Mouse (Mus musculus): ENCODE measurements around the gene Zfp385b.
A peak's percentile ranks its signal among the peaks of the same experiment; 100 is the strongest.

The Zfp385b gene

DNA sequence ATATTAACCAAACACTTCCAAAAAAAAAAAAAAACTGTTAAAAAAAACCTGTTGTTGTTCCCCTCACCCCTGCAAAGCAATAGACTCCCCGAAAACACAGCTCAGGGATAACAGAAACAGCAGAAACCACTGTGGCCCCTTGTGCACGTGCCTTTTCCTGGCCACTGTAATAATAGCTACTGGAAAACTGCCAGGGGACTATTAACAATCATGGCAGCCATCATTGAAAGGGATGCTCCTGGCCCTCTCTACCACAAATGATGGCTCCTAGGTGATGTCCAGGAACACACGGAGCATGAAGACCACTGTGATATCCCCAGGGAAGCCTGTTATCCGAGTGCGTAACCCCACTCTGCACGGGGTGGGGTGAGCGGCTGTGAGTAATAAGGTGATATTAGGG, 304.4 kb downstream of the Zfp385b start:
- no peak for DNase-seq

DNA sequence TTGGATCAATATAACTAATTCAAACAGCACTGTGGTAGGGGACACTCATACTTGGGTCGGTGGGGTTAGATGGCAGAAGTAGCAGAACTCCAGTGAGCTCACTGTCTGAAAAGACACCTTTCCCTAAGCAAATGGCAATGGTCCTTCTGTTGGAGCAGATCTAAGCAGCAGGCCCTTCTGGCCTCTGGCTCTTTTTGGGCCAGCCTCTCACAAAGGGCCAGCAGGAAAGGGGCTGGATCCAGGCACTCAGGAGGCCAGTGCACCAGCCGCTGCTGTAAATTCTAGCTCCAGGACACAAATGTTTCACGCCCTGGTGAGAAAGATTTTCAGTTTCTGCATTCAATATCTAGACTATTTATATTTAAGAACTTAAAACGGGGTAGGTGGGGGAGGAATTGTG, 305.0 kb downstream of the Zfp385b start:
- no peak for DNase-seq

DNA sequence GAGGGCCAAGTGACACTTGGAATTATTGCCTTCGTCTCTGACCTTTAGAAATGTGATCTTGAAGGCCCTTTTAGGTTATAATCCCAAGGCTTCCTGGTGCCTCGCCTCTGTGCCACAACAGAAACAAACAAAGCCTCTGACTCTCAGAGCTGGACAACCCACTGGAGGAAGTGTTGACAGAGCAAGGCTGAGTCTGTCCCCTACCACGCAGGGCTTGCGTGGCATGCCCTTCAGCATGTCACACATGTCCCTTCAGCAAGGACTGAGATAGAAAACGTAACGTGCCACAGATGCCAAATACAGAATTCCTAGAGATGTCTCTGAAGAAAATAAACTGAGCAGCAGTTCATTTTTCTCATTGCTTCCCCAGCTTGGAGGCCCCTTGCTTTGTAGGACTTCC, 310.7 kb downstream of the Zfp385b start:
- DNase-seq = no peak

DNA sequence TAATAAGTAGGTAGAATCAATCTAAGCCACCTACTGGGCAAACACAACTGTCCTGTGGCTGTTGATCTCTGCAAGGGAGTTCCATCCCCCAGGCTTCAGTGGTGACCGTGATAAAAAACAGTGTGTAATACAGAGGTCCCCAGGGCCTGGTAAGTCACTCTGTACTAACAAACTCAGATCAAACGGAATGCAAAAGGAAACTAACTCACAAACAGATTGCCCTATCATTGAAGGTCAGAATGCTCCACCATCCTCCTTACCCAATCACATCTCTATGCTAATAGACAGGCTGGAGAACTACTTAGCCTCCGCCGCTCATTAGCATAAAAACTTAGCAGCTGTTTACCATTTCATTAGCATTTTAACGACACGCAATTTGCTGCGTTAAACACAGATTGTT, 313.1 kb downstream of the Zfp385b start:
- peak; percentile 21 for DNase-seq

DNA sequence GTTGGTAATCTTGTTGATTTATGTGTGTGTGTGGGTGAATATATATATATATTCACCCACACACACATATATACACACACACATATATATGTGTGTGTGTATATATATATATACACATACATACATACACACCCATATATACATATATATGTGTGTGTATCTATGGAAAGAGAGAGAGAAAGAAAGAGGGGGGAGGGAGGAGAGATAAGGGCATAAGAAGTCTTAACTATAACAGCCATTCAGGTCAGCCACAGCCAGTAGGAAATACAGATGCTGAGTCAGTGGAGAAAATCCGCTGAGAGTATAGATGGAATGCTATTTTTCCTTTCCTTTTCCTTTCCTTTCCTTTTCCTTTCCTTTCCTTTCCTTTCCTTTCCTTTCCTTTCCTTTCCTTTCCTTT, 313.8 kb downstream of the Zfp385b start:
- DNase-seq = no peak

GRCm38 (mm10) chr2:77503674-77504351, 315.6 kb downstream of the Zfp385b start:
- no peak for DNase-seq

- DNase-seq = no peak
Measured at GRCm38 (mm10) chr2:77503217-77503616, 316.2 kb downstream of the Zfp385b start.

GRCm38 (mm10) chr2:77502458-77502857, 317.0 kb downstream of the Zfp385b start:
- DNase-seq = peak; percentile 39

- DNase-seq = no peak
Measured at GRCm38 (mm10) chr2:77500480-77500879, 319.0 kb downstream of the Zfp385b start.

GRCm38 (mm10) chr2:77498379-77498778, 321.1 kb downstream of the Zfp385b start:
- peak; percentile 48 for DNase-seq

- DNase-seq = no peak
Measured at GRCm38 (mm10) chr2:77497942-77498341, 321.5 kb downstream of the Zfp385b start.

- DNase-seq = no peak
Measured at GRCm38 (mm10) chr2:77496071-77496470, 323.4 kb downstream of the Zfp385b start.

GRCm38 (mm10) chr2:77495344-77495743, 324.1 kb downstream of the Zfp385b start:
- no peak for DNase-seq

- no peak for DNase-seq
Measured at GRCm38 (mm10) chr2:77493695-77494094, 325.7 kb downstream of the Zfp385b start.

- DNase-seq = no peak
Measured at GRCm38 (mm10) chr2:77487151-77487550, 332.3 kb downstream of the Zfp385b start.

DNA sequence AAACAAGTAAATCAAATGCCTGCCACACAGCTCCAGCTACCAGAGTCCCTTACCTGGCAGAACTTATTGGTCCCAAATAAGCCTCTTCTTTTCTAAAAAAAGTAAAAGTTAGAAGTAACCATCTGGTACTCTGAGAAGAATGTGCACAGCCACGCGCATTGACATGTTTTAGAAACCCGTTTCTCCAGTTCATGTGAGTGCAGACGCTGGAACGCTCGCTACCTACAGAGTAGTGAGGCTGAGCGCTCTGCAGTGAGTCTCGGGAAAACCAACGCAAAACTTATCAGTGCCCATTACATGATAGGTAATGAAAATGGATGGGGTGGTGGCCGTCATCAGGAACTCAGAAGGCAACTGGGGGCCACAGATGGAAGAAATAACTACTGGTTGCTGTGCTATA, 338.2 kb downstream of the Zfp385b start:
- no peak for DNase-seq

- no peak for DNase-seq
Measured at GRCm38 (mm10) chr2:77477536-77477935, 341.9 kb downstream of the Zfp385b start.

- DNase-seq = no peak
Measured at GRCm38 (mm10) chr2:77476444-77476843, 343.0 kb downstream of the Zfp385b start.

DNA sequence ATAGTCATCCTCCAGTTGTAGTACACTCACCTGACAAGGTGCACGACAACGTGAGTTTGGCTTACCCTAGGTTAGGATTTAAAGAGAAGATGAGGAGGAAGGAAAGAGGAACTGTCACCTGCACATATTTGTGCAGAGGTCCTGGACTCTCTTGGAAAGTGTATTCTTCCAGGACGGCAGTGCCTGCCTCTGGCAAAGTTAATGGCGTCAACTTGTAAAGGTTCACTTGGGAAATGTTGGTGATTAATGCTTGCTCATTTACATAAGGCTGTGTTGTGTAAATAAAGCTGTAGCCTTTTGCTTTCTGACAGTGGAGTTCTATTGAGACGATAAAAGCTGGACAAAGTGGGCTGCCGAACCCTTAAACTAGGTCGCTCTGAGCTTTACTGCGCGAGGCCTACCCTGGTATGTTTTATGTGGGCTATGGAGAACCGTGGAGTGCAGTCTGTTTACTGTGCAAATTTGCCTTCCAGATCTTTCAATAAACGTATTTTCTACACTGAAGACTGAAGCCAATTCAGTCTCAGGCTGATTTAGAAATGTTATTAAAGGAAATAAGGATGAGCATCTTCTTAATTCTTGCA, 347.1 kb downstream of the Zfp385b start:
- DNase-seq = no peak

GRCm38 (mm10) chr2:77470716-77471115, 348.7 kb downstream of the Zfp385b start:
- no peak for DNase-seq

- DNase-seq = no peak
Measured at GRCm38 (mm10) chr2:77461413-77461812, 358.0 kb downstream of the Zfp385b start.

DNA sequence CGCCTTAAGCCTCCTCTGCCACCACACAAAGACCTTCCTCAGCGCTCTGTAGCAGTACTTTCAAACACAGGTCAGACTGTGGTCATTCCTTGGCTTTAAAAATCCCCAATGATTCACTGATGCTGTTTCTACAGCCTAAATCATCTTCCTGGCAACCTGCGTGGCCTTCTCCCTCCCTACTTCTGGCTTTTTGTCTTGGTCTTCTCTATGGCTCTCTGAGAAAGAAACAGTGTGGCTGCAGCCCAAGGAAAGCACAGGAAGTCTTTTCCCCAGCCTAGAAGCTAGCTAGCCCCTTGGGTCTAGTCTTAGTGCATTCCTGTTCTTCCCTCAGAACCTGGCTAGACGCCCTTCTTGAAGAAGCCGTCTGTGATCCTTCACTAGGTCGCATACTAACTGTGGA, 359.4 kb downstream of the Zfp385b start:
- no peak for DNase-seq

DNA sequence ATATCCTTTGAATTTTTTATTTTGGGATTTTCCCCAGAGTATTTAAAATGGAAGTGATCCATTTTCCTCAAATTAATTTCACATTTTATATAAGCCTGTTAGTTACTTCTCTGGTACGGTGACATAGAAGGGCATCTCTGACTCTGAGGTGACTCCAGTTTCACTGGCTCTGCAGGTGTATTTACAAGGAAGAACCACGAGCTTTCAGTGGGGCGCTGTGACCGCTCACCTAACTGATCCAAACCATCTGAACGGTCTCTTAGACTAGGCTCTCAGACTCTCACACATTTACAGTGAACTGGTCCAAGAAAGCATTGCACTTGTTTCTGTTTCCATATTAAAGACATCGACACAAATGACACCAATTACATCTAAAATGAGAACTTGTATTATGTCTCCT, 361.0 kb downstream of the Zfp385b start:
- DNase-seq = no peak

DNA sequence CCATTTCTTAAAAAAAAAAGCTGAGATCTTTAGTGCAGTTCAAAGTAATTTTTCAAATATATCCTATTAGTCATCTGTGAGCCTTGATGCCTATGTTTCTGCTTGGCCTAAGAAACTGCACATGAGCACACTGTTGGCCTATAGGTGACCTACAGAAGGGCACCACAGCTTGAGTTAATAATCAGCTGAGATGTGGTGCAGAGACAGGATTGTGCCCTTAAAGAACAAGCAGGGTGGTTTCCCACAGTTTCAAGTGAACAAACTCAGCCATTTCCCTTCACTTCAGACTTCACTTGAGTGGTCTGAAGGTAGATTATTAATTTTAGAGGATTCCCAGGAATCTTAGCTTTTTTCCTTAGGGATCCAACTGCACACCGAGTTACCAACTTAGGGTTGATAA, 362.3 kb downstream of the Zfp385b start:
- DNase-seq = no peak

GRCm38 (mm10) chr2:77456602-77457001, 362.8 kb downstream of the Zfp385b start:
- DNase-seq = peak; percentile 70
